Comparison of ENCODE assay signal across 8 mouse cellular contexts in the genomic region with DNA sequence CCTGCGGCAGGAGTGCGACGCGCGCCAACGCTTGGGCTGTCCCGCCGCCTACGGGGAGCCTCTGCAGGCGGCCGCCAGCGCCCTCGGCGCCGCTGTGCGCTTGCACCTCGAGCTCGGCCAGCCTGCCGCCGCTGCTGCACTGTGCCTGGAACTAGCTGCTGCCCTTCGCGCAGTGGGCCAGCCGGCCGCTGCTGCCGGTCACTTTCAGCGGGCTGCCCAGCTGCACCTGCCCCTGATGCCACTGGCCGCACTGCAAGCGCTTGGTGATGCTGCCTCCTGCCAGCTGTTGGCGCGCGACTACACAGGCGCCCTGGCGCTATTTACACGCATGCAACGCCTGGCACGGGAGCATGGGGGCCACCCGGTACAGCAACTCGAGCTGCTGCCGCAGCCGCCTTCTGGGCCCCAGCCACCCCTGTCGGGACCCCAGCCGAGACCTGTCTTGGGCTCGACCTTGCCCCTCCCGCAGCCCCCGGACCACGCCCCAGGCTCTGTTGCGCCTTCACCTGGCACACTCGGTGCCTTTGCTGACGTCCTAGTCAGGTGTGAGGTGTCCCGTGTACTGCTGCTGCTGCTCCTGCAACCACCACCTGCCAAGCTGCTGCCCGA. TPM values are rescaled to one million over a fixed set of nuclear protein-coding genes. Genes with fewer than 3 reads are reported as not detected.
A peak's percentile ranks its signal among the peaks of the same experiment; 100 is the strongest.
DNase-seq lines count a peak whose midpoint lies in the region; ATAC-seq lines count a peak whose summit lies in the region.

No protein-coding gene starts in this region.

- H3K4me1 ChIP-seq in embryonic facial prominence, embryonic 12.5 days = no peaks in the 10 kb centered on the region
- H3K4me1 ChIP-seq in kidney, embryonic 16.5 days (ENCODE audit: insufficient read depth, low read length) = peaks cover 5% of the 10 kb centered on the region; the same call in 1 of the 2 replicates
- no peaks in the 10 kb centered on the region; the same call in 1 of the 2 replicates for H3K4me1 ChIP-seq in liver, embryonic 16.5 days (ENCODE audit: control insufficient read depth, low read depth, low read length)
- no peaks in the 10 kb centered on the region for H3K4me1 ChIP-seq in neural tube, embryonic 11.5 days (ENCODE audit: control insufficient read depth, insufficient read depth, low read length)
- H3K4me1 ChIP-seq in stomach, embryonic 15.5 days = no peaks in the 10 kb centered on the region

- peak overlapping the region; percentile 55 for H3K9ac ChIP-seq in embryonic facial prominence, embryonic 12.5 days
- H3K9ac ChIP-seq in kidney, embryonic 16.5 days (replicated peaks; ENCODE audit: low read length) = peak overlapping the region; percentile 73
- peak overlapping the region; percentile 67 for H3K9ac ChIP-seq in liver, embryonic 16.5 days (ENCODE audit: low read depth, low read length)
- H3K9ac ChIP-seq in neural tube, embryonic 11.5 days (ENCODE audit: low read length) = peak overlapping the region; percentile 71
- H3K9ac ChIP-seq in stomach, embryonic 15.5 days = peak overlapping the region; percentile 46

- peak; percentile 73 for ATAC-seq in embryonic facial prominence, embryonic 12.5 days (ENCODE audit: insufficient number of reproducible peaks, insufficient read depth, low FRiP score, low TSS enrichment)
- ATAC-seq in kidney, embryonic 16.5 days (ENCODE audit: low FRiP score, low TSS enrichment) = peak; percentile 74
- peak; percentile 32 for ATAC-seq in liver, embryonic 16.5 days (ENCODE audit: low read depth)
- peak; percentile 65 for ATAC-seq in neural tube, embryonic 11.5 days (ENCODE audit: insufficient read depth, low FRiP score, low TSS enrichment)
- peak; percentile 44; the same call in 1 of the 2 replicates for ATAC-seq in stomach, embryonic 15.5 days (ENCODE audit: insufficient read depth, low FRiP score, low read depth)

- peak overlapping the region; percentile 75 for H3K27ac ChIP-seq in embryonic facial prominence, embryonic 12.5 days
- peak overlapping the region; percentile 90 for H3K27ac ChIP-seq in kidney, embryonic 16.5 days (ENCODE audit: low read length)
- no peak overlapping the region; the same call in 1 of the 2 replicates for H3K27ac ChIP-seq in liver, embryonic 16.5 days (ENCODE audit: low read length)
- H3K27ac ChIP-seq in neural tube, embryonic 11.5 days (ENCODE audit: low read depth, low read length) = peak overlapping the region; percentile 82
- H3K27ac ChIP-seq in stomach, embryonic 15.5 days = peak overlapping the region; percentile 84

- H3K4me2 ChIP-seq in embryonic facial prominence, embryonic 12.5 days (replicated peaks) = peak overlapping the region; percentile 86
- H3K4me2 ChIP-seq in kidney, embryonic 16.5 days (replicated peaks; ENCODE audit: low read depth, low read length) = peak overlapping the region; percentile 75
- peak overlapping the region; percentile 75 for H3K4me2 ChIP-seq in liver, embryonic 16.5 days (ENCODE audit: low read depth, low read length)
- H3K4me2 ChIP-seq in neural tube, embryonic 11.5 days (ENCODE audit: low read depth) = peak overlapping the region; percentile 77
- peak overlapping the region; percentile 77 for H3K4me2 ChIP-seq in stomach, embryonic 15.5 days

- H3K4me3 ChIP-seq in embryonic facial prominence, embryonic 12.5 days = peak overlapping the region; percentile 57
- peak overlapping the region; percentile 60 for H3K4me3 ChIP-seq in kidney, embryonic 16.5 days (ENCODE audit: low read length)
- H3K4me3 ChIP-seq in liver, embryonic 16.5 days (ENCODE audit: low read depth, low read length) = peak overlapping the region; percentile 68
- H3K4me3 ChIP-seq in neural tube, embryonic 11.5 days (ENCODE audit: low read depth, low read length) = peak overlapping the region; percentile 61
- peak overlapping the region; percentile 60 for H3K4me3 ChIP-seq in stomach, embryonic 15.5 days (replicated peaks)

- H3K27me3 ChIP-seq in embryonic facial prominence, embryonic 12.5 days = peaks cover 10% of the 10 kb centered on the region
- no peaks in the 10 kb centered on the region; the same call in 1 of the 2 replicates for H3K27me3 ChIP-seq in kidney, embryonic 16.5 days (ENCODE audit: insufficient read depth, low read length)
- no peaks in the 10 kb centered on the region for H3K27me3 ChIP-seq in liver, embryonic 16.5 days (ENCODE audit: control insufficient read depth, insufficient read depth, low read depth, low read length)
- no peaks in the 10 kb centered on the region for H3K27me3 ChIP-seq in neural tube, embryonic 11.5 days (ENCODE audit: control insufficient read depth, insufficient read depth, low read length)
- no peaks in the 10 kb centered on the region for H3K27me3 ChIP-seq in stomach, embryonic 15.5 days (replicated peaks)

- 17% methylated on average over 37 of the region's 51 CpGs for WGBS in embryonic facial prominence, embryonic 12.5 days
- 24% methylated on average over 51 of the region's 51 CpGs for WGBS in kidney, embryonic 16.5 days
- WGBS in liver, embryonic 16.5 days (ENCODE audit: insufficient replicate concordance) = 13% methylated on average over 51 of the region's 51 CpGs
- WGBS in neural tube, embryonic 11.5 days = 24% methylated on average over 43 of the region's 51 CpGs
- WGBS in stomach, embryonic 15.5 days = 25% methylated on average over 49 of the region's 51 CpGs

- H3K9me3 ChIP-seq in embryonic facial prominence, embryonic 12.5 days = no peaks in the 10 kb centered on the region
- H3K9me3 ChIP-seq in kidney, embryonic 16.5 days (ENCODE audit: low read length) = no peaks in the 10 kb centered on the region
- no peaks in the 10 kb centered on the region for H3K9me3 ChIP-seq in liver, embryonic 16.5 days (replicated peaks; ENCODE audit: control insufficient read depth, low read length)
- H3K9me3 ChIP-seq in neural tube, embryonic 11.5 days (ENCODE audit: control insufficient read depth, low read length) = no peaks in the 10 kb centered on the region
- H3K9me3 ChIP-seq in stomach, embryonic 15.5 days = no peaks in the 10 kb centered on the region

- no peaks in the 10 kb centered on the region for H3K36me3 ChIP-seq in embryonic facial prominence, embryonic 12.5 days
- H3K36me3 ChIP-seq in kidney, embryonic 16.5 days (ENCODE audit: insufficient read depth, low read length) = no peaks in the 10 kb centered on the region
- no peaks in the 10 kb centered on the region for H3K36me3 ChIP-seq in liver, embryonic 16.5 days (ENCODE audit: control insufficient read depth, insufficient read depth)
- H3K36me3 ChIP-seq in neural tube, embryonic 11.5 days (ENCODE audit: control insufficient read depth, insufficient read depth, low read length) = no peaks in the 10 kb centered on the region
- no peaks in the 10 kb centered on the region for H3K36me3 ChIP-seq in stomach, embryonic 15.5 days

- peak; percentile 13 for DNase-seq in left cerebral cortex, adult 11 months (ENCODE audit: low spot score)
- no peak for DNase-seq in left cerebral cortex, adult 9 months (ENCODE audit: low spot score in 2 of 2)
- DNase-seq in heart, adult 9 months (ENCODE audit: low spot score in 2 of 2) = peak; percentile 39 to 41
- DNase-seq in neural tube, embryonic 11.5 days (ENCODE audit: low spot score) = peak; percentile 39

RNA-seq across cellular contexts. Expression of a gene that starts 0.6 kb away (rescaled TPM):
- polyA plus RNA-seq in embryonic facial prominence, embryonic 12.5 days (2016; fragmentation: Nextera tagmentation; extraction: Ambion mirVana) = 11.6 and 11.8 TPM in 2 replicates
- polyA plus RNA-seq in kidney, embryonic 16.5 days (2015; fragmentation: Nextera tagmentation; extraction: Ambion mirVana) = 10.6 and 10.7 TPM in 2 replicates
- polyA plus RNA-seq in liver, embryonic 16.5 days (2015; fragmentation: Nextera tagmentation; extraction: Ambion mirVana) = 3.0 and 3.1 TPM in 2 replicates
- polyA plus RNA-seq in neural tube, embryonic 11.5 days (2014; fragmentation: Nextera tagmentation; extraction: Ambion mirVana) = 16.9 and 19.0 TPM in 2 replicates
- 16.8 and 17.5 TPM in 2 replicates for polyA plus RNA-seq in stomach, embryonic 15.5 days (2015; fragmentation: Nextera tagmentation; extraction: Ambion mirVana)

RNA-seq across cellular contexts. Expression of a gene that starts 14.2 kb away (rescaled TPM):
- polyA plus RNA-seq in embryonic facial prominence, embryonic 12.5 days (2016; fragmentation: Nextera tagmentation; extraction: Ambion mirVana) = 0.47 TPM in 1 of 2 replicates, not detected in the other
- polyA plus RNA-seq in kidney, embryonic 16.5 days (2015; fragmentation: Nextera tagmentation; extraction: Ambion mirVana) = not detected in 2 replicates
- 0.29 and 0.35 TPM in 2 replicates for polyA plus RNA-seq in liver, embryonic 16.5 days (2015; fragmentation: Nextera tagmentation; extraction: Ambion mirVana)
- polyA plus RNA-seq in neural tube, embryonic 11.5 days (2014; fragmentation: Nextera tagmentation; extraction: Ambion mirVana) = 0.19 and 0.93 TPM in 2 replicates
- 0.30 and 0.81 TPM in 2 replicates for polyA plus RNA-seq in stomach, embryonic 15.5 days (2015; fragmentation: Nextera tagmentation; extraction: Ambion mirVana)

RNA-seq across cellular contexts. Expression of a gene that starts 14.6 kb away (rescaled TPM):
- 0.64 and 0.69 TPM in 2 replicates for polyA plus RNA-seq in embryonic facial prominence, embryonic 12.5 days (2016; fragmentation: Nextera tagmentation; extraction: Ambion mirVana)
- 0.51 and 1.1 TPM in 2 replicates for polyA plus RNA-seq in kidney, embryonic 16.5 days (2015; fragmentation: Nextera tagmentation; extraction: Ambion mirVana)
- 1.3 and 1.4 TPM in 2 replicates for polyA plus RNA-seq in liver, embryonic 16.5 days (2015; fragmentation: Nextera tagmentation; extraction: Ambion mirVana)
- polyA plus RNA-seq in neural tube, embryonic 11.5 days (2014; fragmentation: Nextera tagmentation; extraction: Ambion mirVana) = 0.38 and 0.64 TPM in 2 replicates
- 1.1 and 1.6 TPM in 2 replicates for polyA plus RNA-seq in stomach, embryonic 15.5 days (2015; fragmentation: Nextera tagmentation; extraction: Ambion mirVana)

RNA-seq across cellular contexts. Expression of a gene that starts 36.5 kb away (rescaled TPM):
- polyA plus RNA-seq in embryonic facial prominence, embryonic 12.5 days (2016; fragmentation: Nextera tagmentation; extraction: Ambion mirVana) = not detected in 2 replicates
- not detected in 2 replicates for polyA plus RNA-seq in kidney, embryonic 16.5 days (2015; fragmentation: Nextera tagmentation; extraction: Ambion mirVana)
- not detected in 2 replicates for polyA plus RNA-seq in liver, embryonic 16.5 days (2015; fragmentation: Nextera tagmentation; extraction: Ambion mirVana)
- 0.17 and 0.37 TPM in 2 replicates for polyA plus RNA-seq in neural tube, embryonic 11.5 days (2014; fragmentation: Nextera tagmentation; extraction: Ambion mirVana)
- polyA plus RNA-seq in stomach, embryonic 15.5 days (2015; fragmentation: Nextera tagmentation; extraction: Ambion mirVana) = not detected in 2 replicates

RNA-seq across cellular contexts. Expression of a gene that starts 36.7 kb away (rescaled TPM):
- 10.4 and 11.2 TPM in 2 replicates for polyA plus RNA-seq in embryonic facial prominence, embryonic 12.5 days (2016; fragmentation: Nextera tagmentation; extraction: Ambion mirVana)
- polyA plus RNA-seq in kidney, embryonic 16.5 days (2015; fragmentation: Nextera tagmentation; extraction: Ambion mirVana) = 11.8 and 14.0 TPM in 2 replicates
- polyA plus RNA-seq in liver, embryonic 16.5 days (2015; fragmentation: Nextera tagmentation; extraction: Ambion mirVana) = 2.2 TPM in 2 replicates
- 16.6 and 18.2 TPM in 2 replicates for polyA plus RNA-seq in neural tube, embryonic 11.5 days (2014; fragmentation: Nextera tagmentation; extraction: Ambion mirVana)
- polyA plus RNA-seq in stomach, embryonic 15.5 days (2015; fragmentation: Nextera tagmentation; extraction: Ambion mirVana) = 12.4 and 13.5 TPM in 2 replicates

Comparison
In these comparisons a context has a peak if more than half of its experiments do, and no peak if none do; other contexts are left out.
1. DNase-seq: peak in left cerebral cortex, adult 11 months (single experiment), heart, adult 9 months (2 of 2) and neural tube, embryonic 11.5 days (single experiment); none in left cerebral cortex, adult 9 months (0 of 2).
2. Peak in every context shown above with its lines, with median percentiles within 50 percentile points of each other: ATAC-seq, H3K4me2 ChIP-seq, H3K4me3 ChIP-seq and H3K9ac ChIP-seq.